Mouse (Mus musculus) CH12.LX (cell line): ENCODE measurements at regions not wholly inside any gene's neighbourhood (a gene's known extent, or its start where the extent isn't known, plus 50 kb on each side); places are given as distances from the start of the nearest gene placed in this dataset.

Experiments
- DNase-seq: peaks from one replicate; pipeline ENCODE4 v3.0.0-alpha.2; 2013; ENCODE audit errors: extremely low read depth
- H3K27ac ChIP-seq: 2 replicates; pipeline ENCODE4 v1.5.1; 2012; ENCODE audit warnings: low read depth, mild to moderate bottlenecking, control low read depth, moderate library complexity; ENCODE audit not compliant: insufficient read depth
- H3K27me3 ChIP-seq: replicated peaks from 2 replicates; pipeline ENCODE3; 2012; ENCODE audit warnings: inconsistent platforms
- H3K36me3 ChIP-seq, 2 experiments: replicated peaks in 1 of 2; 2 replicates each; pipeline versions ENCODE3 to v1.6.1; 2012; ENCODE audit warnings: inconsistent platforms in 1 of 2, low read length in 1 of 2, mild to moderate bottlenecking in 1 of 2, mixed read lengths in 1 of 2, moderate library complexity in 1 of 2; ENCODE audit not compliant: control insufficient read depth in 1 of 2, insufficient read depth in 1 of 2
- H3K4me1 ChIP-seq, 2 experiments: 2 replicates each; pipeline ENCODE4 v1.6.1; 2012; ENCODE audit warnings: inconsistent platforms in 1 of 2, moderate library complexity in 1 of 2; ENCODE audit not compliant: insufficient read depth in 2 of 2, control insufficient read depth in 1 of 2
- H3K4me2 ChIP-seq: 2 replicates; pipeline ENCODE4 v1.6.1; 2012; ENCODE audit warnings: low read depth, mild to moderate bottlenecking, control low read depth; ENCODE audit not compliant: poor library complexity, insufficient read depth, severe bottlenecking
- H3K4me3 ChIP-seq, 3 experiments: fragments of 150-350 bp in 1 of 3; sonication (generic) in 1 of 3; replicated peaks in 1 of 3; 2 replicates each; pipeline versions ENCODE3 to v1.5.1; 2011 to 2012; ENCODE audit warnings: low read depth in 2 of 3, low read length in 2 of 3, mild to moderate bottlenecking in 2 of 3, moderate library complexity in 2 of 3, control low read depth in 1 of 3, improper control_type of control experiment in 1 of 3, inconsistent platforms in 1 of 3, mixed read lengths in 1 of 3; ENCODE audit not compliant: poor library complexity in 1 of 3
- H3K79me2 ChIP-seq: replicated peaks from 2 replicates; pipeline ENCODE4 v1.6.1; 2012; ENCODE audit warnings: mild to moderate bottlenecking, moderate library complexity; ENCODE audit not compliant: control insufficient read depth, poor library complexity, insufficient read depth, severe bottlenecking; ENCODE audit errors: extremely low read depth
- H3K9ac ChIP-seq: 2 replicates; pipeline ENCODE4 v1.6.1; 2012; ENCODE audit warnings: low read depth, mild to moderate bottlenecking, control low read depth, moderate library complexity; ENCODE audit not compliant: insufficient read depth
- H3K9me3 ChIP-seq: replicated peaks from 2 replicates; pipeline ENCODE3; 2012; ENCODE audit warnings: low read length, inconsistent platforms, mixed read lengths
- CHD2 ChIP-seq: IDR thresholded peaks from 2 replicates; pipeline ENCODE4 v1.6.1; 2011; ENCODE audit warnings: low read length, improper control_type of control experiment
- CTCF ChIP-seq, 2 experiments: IDR thresholded peaks in 1 of 2; conservative IDR thresholded peaks in 1 of 2; 2 replicates each; pipeline ENCODE4 v1.5.1; 2011 to 2012; ENCODE audit warnings: low read depth in 2 of 2, low read length in 2 of 2, improper control_type of control experiment in 1 of 2, inconsistent platforms in 1 of 2, mild to moderate bottlenecking in 1 of 2, moderate library complexity in 1 of 2
- ELF1 ChIP-seq: IDR thresholded peaks from 2 replicates; pipeline ENCODE4 v1.6.1; 2014; ENCODE audit warnings: low read depth, mild to moderate bottlenecking, inconsistent platforms, low read length, improper control_type of control experiment
- HCFC1 ChIP-seq: IDR thresholded peaks from 2 replicates; pipeline ENCODE4 v1.6.1; 2012; ENCODE audit warnings: low read depth, mild to moderate bottlenecking, inconsistent platforms, low read length, improper control_type of control experiment
- IRF4 ChIP-seq: IDR thresholded peaks from 2 replicates; pipeline ENCODE4 v1.6.1; 2014; ENCODE audit warnings: low read depth, mild to moderate bottlenecking, inconsistent platforms, low read length, improper control_type of control experiment
- MAFK ChIP-seq: IDR thresholded peaks from 2 replicates; pipeline ENCODE4 v1.6.1; 2011; ENCODE audit warnings: low read length, improper control_type of control experiment; ENCODE audit not compliant: insufficient replicate concordance
- MAZ ChIP-seq: IDR thresholded peaks from 2 replicates; pipeline ENCODE4 v1.6.1; 2012; ENCODE audit warnings: low read depth, mild to moderate bottlenecking, inconsistent platforms, low read length, improper control_type of control experiment, moderate library complexity
- MEF2A ChIP-seq: IDR thresholded peaks from 2 replicates; pipeline ENCODE4 v1.6.1; 2014; ENCODE audit warnings: low read depth, mild to moderate bottlenecking, inconsistent platforms, low read length, improper control_type of control experiment, borderline replicate concordance
- MYC ChIP-seq: IDR thresholded peaks from 2 replicates; pipeline ENCODE4 v1.6.1; 2011; ENCODE audit warnings: low read depth, mild to moderate bottlenecking, improper control_type of control experiment, low read length
- NELFE ChIP-seq: IDR thresholded peaks from 2 replicates; pipeline ENCODE4 v1.6.1; 2011; ENCODE audit warnings: low read depth, low read length, improper control_type of control experiment
- RCOR1 ChIP-seq: conservative IDR thresholded peaks from 2 replicates; pipeline ENCODE4 v1.6.1; 2012; ENCODE audit warnings: low read depth, mild to moderate bottlenecking, inconsistent platforms, low read length, improper control_type of control experiment
- SIN3A ChIP-seq: IDR thresholded peaks from 2 replicates; pipeline ENCODE4 v1.6.1; 2012; ENCODE audit warnings: low read length, improper control_type of control experiment, inconsistent platforms
- SMC3 ChIP-seq: IDR thresholded peaks from 2 replicates; pipeline ENCODE4 v1.6.1; 2011; ENCODE audit warnings: low read depth, low read length, improper control_type of control experiment
- TCF12 ChIP-seq: IDR thresholded peaks from 2 replicates; pipeline ENCODE4 v1.6.1; 2014; ENCODE audit warnings: low read depth, mild to moderate bottlenecking, inconsistent platforms, low read length, improper control_type of control experiment
- USF1 ChIP-seq: IDR thresholded peaks from 2 replicates; pipeline ENCODE4 v1.6.1; 2014; ENCODE audit warnings: low read depth, mild to moderate bottlenecking, inconsistent platforms, low read length, improper control_type of control experiment
- ZMIZ1 ChIP-seq: IDR thresholded peaks from 2 replicates; pipeline ENCODE4 v1.6.1; 2012; ENCODE audit warnings: low read depth, mild to moderate bottlenecking, inconsistent platforms, low read length, improper control_type of control experiment
- ZNF384 ChIP-seq: IDR thresholded peaks from 2 replicates; pipeline ENCODE4 v1.6.1; 2012; ENCODE audit warnings: low read depth, low read length, improper control_type of control experiment, inconsistent platforms
- dilution Hi-C: fragments of 300-500 bp; cut with MboI; formaldehyde crosslinking; loops from 2 replicates; pipeline ENCODE4 v1.14.3; 2020; ENCODE audit warnings: low sequenced_read_pairs; ENCODE audit not compliant: extremely low pct_unique_long_range_greater_than_20kb, extremely low pct_ligation_motif_present
- in situ Hi-C: fragments of 300-500 bp; cut with MboI; formaldehyde crosslinking; loops from 3 replicates; pipeline ENCODE4 v1.14.3; 2019; ENCODE audit warnings: low sequenced_read_pairs, low pct_ligation_motif_present, low pct_unique_long_range_greater_than_20kb, mixed read lengths

DNA sequence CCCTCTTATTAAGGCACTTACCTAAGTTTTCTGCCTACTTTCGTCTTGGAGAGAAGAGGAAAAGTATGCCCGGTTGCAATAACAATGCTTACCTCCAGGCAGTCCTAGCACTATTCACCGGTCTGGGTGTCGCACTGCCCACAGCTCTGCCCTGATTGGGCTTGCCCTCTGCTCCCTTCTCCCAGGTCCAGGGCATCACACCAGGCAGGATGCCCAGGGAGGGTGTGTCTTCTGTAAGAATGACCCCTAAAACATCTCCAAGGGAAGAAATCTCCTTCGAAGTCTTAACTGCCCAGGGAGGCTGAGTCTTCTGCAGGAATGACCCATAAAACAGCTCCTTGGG is 49.9 kb upstream of the Cdh5 start:
- in situ Hi-C loops = no loop called here
- H3K9me3 ChIP-seq = no peaks in the 10 kb centered on the region
- H3K27me3 ChIP-seq = peaks cover 48% of the 10 kb centered on the region
- H3K9ac ChIP-seq = no peak overlapping the region
- H3K4me3 ChIP-seq = no peak overlapping the region
- H3K79me2 ChIP-seq = no peaks in the 10 kb centered on the region
- TF ChIP-seq ZNF384 (no peak), MYC (no peak), TCF12 (no peak), ZMIZ1 (no peak), MEF2A (no peak), MAZ (no peak), MAFK (no peak), CTCF (conservative IDR thresholded peaks at IDR 0.05 in 1 of 2, IDR thresholded peaks at IDR 0.05 in 1 of 2; ENCODE audit: low read depth in 2 of 2, low read length in 2 of 2) (no peak), HCFC1 (no peak), USF1 (no peak), SMC3 (no peak), IRF4 (no peak), RCOR1 (no peak), SIN3A (no peak), CHD2 (no peak), ELF1 (no peak), NELFE (no peak)
- no peak overlapping the region for H3K27ac ChIP-seq
- dilution Hi-C loops = no loop called here
- no peaks in the 10 kb centered on the region for H3K36me3 ChIP-seq
- H3K4me2 ChIP-seq = no peak overlapping the region; the same call in 1 of the 2 replicates
- peaks cover 0 to 6% of the 10 kb centered on the region in 2 experiments; a peak in 2 of 4 replicates for H3K4me1 ChIP-seq
- no peak for DNase-seq
